Mouse (Mus musculus): Measurements from ENCODE around the gene Snx4. TPM values are rescaled to one million over a fixed set of nuclear protein-coding genes. Genes with fewer than 3 reads are reported as not detected.

The Snx4 gene
- polyA plus RNA-seq, 1 experiment, result 17.3 TPM

- Histone ChIP-seq H3K27me3 (ENCODE audit: control insufficient read depth, insufficient read depth, low read length) (no peaks in the 10 kb centered on the region), H3K36me3 (ENCODE audit: control insufficient read depth, insufficient read depth, low read length) (no peaks in the 10 kb centered on the region), H3K4me1 (replicated peaks; ENCODE audit: control insufficient read depth, insufficient read depth, low read length) (peaks cover 36% of the 10 kb centered on the region), H3K4me3 (ENCODE audit: control insufficient read depth, insufficient read depth, low read length) (no peak overlapping the region), H3K27ac (ENCODE audit: control insufficient read depth, insufficient read depth, low read length) (no peak overlapping the region)
- DNase-seq, result peak; percentile 9
- TF ChIP-seq POLR2A (IDR thresholded peaks at IDR 0.05; ENCODE audit: control insufficient read depth, extremely low read depth, insufficient read depth, low read length, poor library complexity), result no peak
- no peak for TF ChIP-seq CTCF (IDR thresholded peaks at IDR 0.05; ENCODE audit: borderline replicate concordance, control insufficient read depth, extremely low read depth, insufficient read depth, low read length, poor library complexity)
- WGBS, result 93% methylated on average over 5 of the region's 5 CpGs
These were observed 91.9 kb downstream of the Snx4 start for GRCm38 (mm10) chr16:33343106-33343505.

DNA sequence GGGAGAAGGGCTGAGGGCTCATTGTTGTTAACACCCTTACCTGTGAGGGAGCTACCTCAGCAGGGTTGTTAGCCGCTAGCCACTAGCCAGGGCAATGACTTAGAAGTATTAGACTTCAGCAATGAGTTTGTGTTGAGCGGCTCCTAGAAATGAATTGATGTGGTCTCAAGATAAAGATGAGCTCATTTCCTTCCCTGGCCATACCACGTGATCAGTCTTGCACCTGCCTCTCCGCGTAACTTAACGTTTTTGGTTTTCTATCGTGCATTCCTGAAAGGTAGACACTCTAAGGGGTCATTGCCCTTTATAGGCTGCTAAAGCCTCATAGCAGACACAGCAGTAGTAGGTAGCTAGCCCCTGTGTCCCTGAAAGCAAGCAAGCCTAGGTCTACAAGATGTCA lies 92.4 kb downstream of the Snx4 start:
- no peak for TF ChIP-seq CTCF (IDR thresholded peaks at IDR 0.05; ENCODE audit: borderline replicate concordance, control insufficient read depth, extremely low read depth, insufficient read depth, low read length, poor library complexity)
- no peak for TF ChIP-seq POLR2A (IDR thresholded peaks at IDR 0.05; ENCODE audit: control insufficient read depth, extremely low read depth, insufficient read depth, low read length, poor library complexity)
- WGBS, result 5% methylated on average over 7 of the region's 7 CpGs
- peaks cover 38% of the 10 kb centered on the region for H3K4me1 ChIP-seq (replicated peaks; ENCODE audit: control insufficient read depth, insufficient read depth, low read length)
- DNase-seq, result peak; percentile 68
- no peak overlapping the region for H3K4me3 ChIP-seq (ENCODE audit: control insufficient read depth, insufficient read depth, low read length)
- no peaks in the 10 kb centered on the region for H3K27me3 ChIP-seq (ENCODE audit: control insufficient read depth, insufficient read depth, low read length)
- H3K36me3 ChIP-seq (ENCODE audit: control insufficient read depth, insufficient read depth, low read length), result no peaks in the 10 kb centered on the region
- peak overlapping the region; percentile 89 for H3K27ac ChIP-seq (ENCODE audit: control insufficient read depth, insufficient read depth, low read length)

DNA sequence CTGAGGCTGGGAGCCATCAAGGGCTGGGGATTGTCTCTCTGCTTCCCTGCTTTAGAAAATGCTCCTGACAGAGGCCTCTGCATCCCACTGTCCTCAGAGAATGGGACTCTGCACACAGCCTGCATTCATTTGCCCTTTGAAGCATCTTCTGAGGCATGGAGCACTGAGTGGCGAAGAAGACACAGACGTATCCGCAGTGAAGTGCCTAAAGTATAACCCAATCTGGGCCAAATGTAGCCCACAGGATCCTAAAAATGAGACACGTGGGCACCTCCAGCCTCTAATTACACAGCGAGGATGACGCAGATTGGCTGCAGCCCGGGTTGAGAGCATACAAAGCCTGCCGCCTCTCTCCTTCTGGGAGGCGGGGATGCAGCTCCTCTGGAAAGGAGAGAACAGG lies 93.1 kb downstream of the Snx4 start:
- Histone ChIP-seq H3K27me3 (ENCODE audit: control insufficient read depth, insufficient read depth, low read length) (no peaks in the 10 kb centered on the region), H3K36me3 (ENCODE audit: control insufficient read depth, insufficient read depth, low read length) (no peaks in the 10 kb centered on the region), H3K4me1 (replicated peaks; ENCODE audit: control insufficient read depth, insufficient read depth, low read length) (peaks cover 37% of the 10 kb centered on the region), H3K4me3 (ENCODE audit: control insufficient read depth, insufficient read depth, low read length) (no peak overlapping the region), H3K27ac (ENCODE audit: control insufficient read depth, insufficient read depth, low read length) (peak overlapping the region; percentile 89)
- no peak for DNase-seq
- no peak for TF ChIP-seq CTCF (IDR thresholded peaks at IDR 0.05; ENCODE audit: borderline replicate concordance, control insufficient read depth, extremely low read depth, insufficient read depth, low read length, poor library complexity)
- no peak for TF ChIP-seq POLR2A (IDR thresholded peaks at IDR 0.05; ENCODE audit: control insufficient read depth, extremely low read depth, insufficient read depth, low read length, poor library complexity)
- WGBS, result 80% methylated on average over 9 of the region's 9 CpGs

- TF ChIP-seq CTCF (IDR thresholded peaks at IDR 0.05; ENCODE audit: borderline replicate concordance, control insufficient read depth, extremely low read depth, insufficient read depth, low read length, poor library complexity) (no peak), POLR2A (IDR thresholded peaks at IDR 0.05; ENCODE audit: control insufficient read depth, extremely low read depth, insufficient read depth, low read length, poor library complexity) (no peak)
- DNase-seq, result peak; percentile 51
- Histone ChIP-seq H3K27me3 (ENCODE audit: control insufficient read depth, insufficient read depth, low read length) (no peaks in the 10 kb centered on the region), H3K4me1 (replicated peaks; ENCODE audit: control insufficient read depth, insufficient read depth, low read length) (peaks cover 36% of the 10 kb centered on the region), H3K4me3 (ENCODE audit: control insufficient read depth, insufficient read depth, low read length) (no peak overlapping the region), H3K36me3 (ENCODE audit: control insufficient read depth, insufficient read depth, low read length) (no peaks in the 10 kb centered on the region), H3K27ac (ENCODE audit: control insufficient read depth, insufficient read depth, low read length) (no peak overlapping the region)
- 70% methylated on average over 4 of the region's 4 CpGs for WGBS
These were observed 93.6 kb downstream of the Snx4 start for GRCm38 (mm10) chr16:33344875-33345274.

DNA sequence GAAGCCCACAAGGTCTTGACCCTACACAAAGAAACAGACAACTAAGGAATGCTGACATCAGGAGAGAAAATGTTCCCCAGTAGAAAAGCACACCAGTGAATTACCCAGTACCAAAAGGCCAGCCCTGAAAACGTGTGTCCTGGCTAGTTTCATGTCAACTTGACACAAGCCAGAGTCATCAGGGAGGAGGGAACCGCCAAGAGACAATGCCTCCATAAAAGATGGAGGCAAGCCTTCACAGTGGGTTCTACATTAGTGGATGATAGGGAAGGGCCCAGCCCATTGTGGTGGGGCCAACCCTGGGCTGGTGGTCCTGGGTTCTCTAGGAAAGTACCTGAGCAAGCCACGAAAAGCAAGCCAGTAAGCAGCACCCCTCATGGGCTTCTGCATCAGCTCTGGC lies 95.1 kb downstream of the Snx4 start:
- Histone ChIP-seq H3K4me3 (ENCODE audit: control insufficient read depth, insufficient read depth, low read length) (no peak overlapping the region), H3K36me3 (ENCODE audit: control insufficient read depth, insufficient read depth, low read length) (no peaks in the 10 kb centered on the region), H3K4me1 (replicated peaks; ENCODE audit: control insufficient read depth, insufficient read depth, low read length) (peaks cover 36% of the 10 kb centered on the region), H3K27me3 (ENCODE audit: control insufficient read depth, insufficient read depth, low read length) (no peaks in the 10 kb centered on the region), H3K27ac (ENCODE audit: control insufficient read depth, insufficient read depth, low read length) (no peak overlapping the region)
- TF ChIP-seq CTCF (IDR thresholded peaks at IDR 0.05; ENCODE audit: borderline replicate concordance, control insufficient read depth, extremely low read depth, insufficient read depth, low read length, poor library complexity) (no peak), POLR2A (IDR thresholded peaks at IDR 0.05; ENCODE audit: control insufficient read depth, extremely low read depth, insufficient read depth, low read length, poor library complexity) (no peak)
- 86% methylated on average over 3 of the region's 3 CpGs for WGBS
- no peak for DNase-seq

DNA sequence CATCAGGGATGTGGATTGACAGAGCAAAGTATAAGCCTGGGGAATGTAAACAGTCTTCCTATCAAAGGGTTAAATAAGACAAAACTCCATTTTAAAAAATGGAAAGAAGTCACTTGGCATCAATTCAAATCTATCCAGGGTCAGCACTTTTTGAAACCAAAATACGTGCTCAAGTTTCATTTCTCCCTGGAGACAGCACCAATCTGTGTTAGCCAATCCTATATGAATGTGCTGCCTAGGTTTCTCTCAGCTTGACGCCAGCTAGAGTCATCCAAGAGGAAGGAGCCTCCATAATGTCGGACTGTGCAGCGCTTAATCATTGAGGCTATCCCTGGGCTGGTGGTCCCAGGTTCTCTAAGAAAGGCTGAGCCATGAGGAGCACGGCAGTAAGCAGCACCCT lies 95.9 kb downstream of the Snx4 start:
- Histone ChIP-seq H3K4me1 (replicated peaks; ENCODE audit: control insufficient read depth, insufficient read depth, low read length) (peaks cover 36% of the 10 kb centered on the region), H3K27ac (ENCODE audit: control insufficient read depth, insufficient read depth, low read length) (no peak overlapping the region), H3K4me3 (ENCODE audit: control insufficient read depth, insufficient read depth, low read length) (no peak overlapping the region), H3K36me3 (ENCODE audit: control insufficient read depth, insufficient read depth, low read length) (no peaks in the 10 kb centered on the region), H3K27me3 (ENCODE audit: control insufficient read depth, insufficient read depth, low read length) (no peaks in the 10 kb centered on the region)
- TF ChIP-seq CTCF (IDR thresholded peaks at IDR 0.05; ENCODE audit: borderline replicate concordance, control insufficient read depth, extremely low read depth, insufficient read depth, low read length, poor library complexity) (no peak), POLR2A (IDR thresholded peaks at IDR 0.05; ENCODE audit: control insufficient read depth, extremely low read depth, insufficient read depth, low read length, poor library complexity) (no peak)
- no peak for DNase-seq
- WGBS, result 92% methylated on average over 5 of the region's 5 CpGs

Other genes with a start within 250 kb of the Snx4 start
- gene Iqcg, start 195.2 kb upstream of the Snx4 start, polyA plus RNA-seq (2012; rRNA removed), result 0.12 and 0.14 TPM in 2 replicates
- 328 and 393 TPM in 2 replicates for gene Rpl35a, start 195.0 kb upstream of the Snx4 start, polyA plus RNA-seq (2012; rRNA removed)
- 2.1 and 2.2 TPM in 2 replicates for gene Lmln, start 188.9 kb upstream of the Snx4 start, polyA plus RNA-seq (2012; rRNA removed)
- 26.5 and 28.8 TPM in 2 replicates for gene Osbpl11, start 66.4 kb upstream of the Snx4 start, polyA plus RNA-seq (2012; rRNA removed)
- gene Zfp148, start 129.4 kb downstream of the Snx4 start, polyA plus RNA-seq (2012; rRNA removed), result 22.5 and 23.4 TPM in 2 replicates

Measured in thymus, adult 2 months (tissue).